Mouse (Mus musculus): ENCODE data around the gene Itpr2. TPM values are rescaled to one million over a fixed set of nuclear protein-coding genes. Genes with fewer than 3 reads are reported as not detected.

Gene Itpr2
- polyA plus RNA-seq, 1 experiment from 2014 or later = 4.1 TPM

DNA sequence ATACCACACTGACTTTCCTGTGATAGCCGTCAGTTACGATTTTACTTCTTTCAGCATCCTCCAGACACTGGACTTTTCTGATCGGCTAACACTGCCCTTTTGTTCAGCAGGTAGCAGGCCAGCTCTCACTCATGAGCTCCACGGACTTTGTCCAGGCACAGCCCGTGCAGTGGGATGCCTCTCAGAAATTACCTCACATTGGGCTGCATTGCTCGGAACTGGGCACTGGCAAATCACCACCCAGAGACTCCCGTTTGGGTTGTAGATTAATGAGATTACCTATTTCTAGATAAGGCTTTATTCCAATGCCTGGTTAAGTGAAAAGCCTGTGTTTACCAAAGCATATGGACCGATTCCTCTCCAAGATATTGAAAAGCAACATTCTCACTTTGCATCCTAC is 186.9 kb downstream of the Itpr2 start:
- ATAC-seq = no peak
- Histone ChIP-seq H3K4me2 (no peak overlapping the region), H3K27ac (no peak overlapping the region), H3K4me1 (no peaks in the 10 kb centered on the region), H3K4me3 (no peak overlapping the region), H3K9me3 (replicated peaks) (no peaks in the 10 kb centered on the region), H3K9ac (no peak overlapping the region), H3K27me3 (replicated peaks) (no peaks in the 10 kb centered on the region), H3K36me3 (no peaks in the 10 kb centered on the region)
- WGBS (ENCODE audit: insufficient replicate concordance) = 76% methylated on average over 8 of the region's 8 CpGs

DNA sequence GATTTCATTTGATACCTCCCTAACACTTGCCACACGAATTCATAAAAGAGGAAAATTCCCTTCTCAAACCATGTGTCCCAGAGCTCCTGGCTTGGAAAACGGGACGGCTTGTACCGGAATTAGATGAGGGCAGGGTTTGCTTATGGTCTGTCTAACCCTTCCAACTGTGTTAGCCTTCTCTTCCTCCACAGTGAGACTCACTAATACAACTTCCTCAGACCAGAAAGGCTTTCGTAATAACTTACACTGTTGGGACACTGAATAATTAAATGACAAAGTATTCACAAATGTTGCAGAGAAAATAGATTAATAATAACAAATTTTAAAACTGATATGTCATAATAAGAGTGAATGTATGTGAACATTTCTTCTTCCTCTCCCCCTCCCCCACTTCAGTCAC is 187.7 kb downstream of the Itpr2 start:
- Histone ChIP-seq H3K4me1 (peaks cover 3% of the 10 kb centered on the region), H3K27ac (no peak overlapping the region), H3K4me2 (no peak overlapping the region), H3K4me3 (no peak overlapping the region), H3K27me3 (replicated peaks) (no peaks in the 10 kb centered on the region), H3K36me3 (no peaks in the 10 kb centered on the region), H3K9me3 (replicated peaks) (no peaks in the 10 kb centered on the region), H3K9ac (no peak overlapping the region)
- WGBS (ENCODE audit: insufficient replicate concordance) = 76% methylated on average over 5 of the region's 5 CpGs
- no peak for ATAC-seq

DNA sequence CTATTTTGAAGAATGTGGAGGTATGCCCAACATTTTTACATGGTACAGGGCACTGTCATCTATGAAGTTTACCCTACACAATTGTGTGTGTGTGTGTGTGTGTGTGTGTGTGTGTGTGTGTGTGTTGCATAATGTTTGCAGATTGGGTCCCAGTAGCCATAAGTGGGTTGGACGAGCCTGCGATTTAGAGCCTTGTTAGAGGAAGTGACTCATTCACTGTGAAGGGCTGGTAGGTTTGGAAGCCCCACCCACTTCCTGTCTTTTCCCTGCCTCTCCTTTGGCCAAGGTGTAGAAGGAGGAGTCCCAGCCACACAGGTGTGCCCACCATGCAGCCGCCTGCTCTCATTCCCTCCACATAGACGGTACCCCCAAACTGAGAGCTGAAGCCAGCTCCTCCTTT is 188.6 kb downstream of the Itpr2 start:
- Histone ChIP-seq H3K36me3 (no peaks in the 10 kb centered on the region), H3K9me3 (replicated peaks) (no peaks in the 10 kb centered on the region), H3K9ac (no peak overlapping the region), H3K4me1 (peaks cover 3% of the 10 kb centered on the region), H3K4me3 (no peak overlapping the region), H3K27ac (no peak overlapping the region), H3K27me3 (replicated peaks) (no peaks in the 10 kb centered on the region), H3K4me2 (no peak overlapping the region)
- 46% methylated on average over 4 of the region's 4 CpGs for WGBS (ENCODE audit: insufficient replicate concordance)
- no peak for ATAC-seq

DNA sequence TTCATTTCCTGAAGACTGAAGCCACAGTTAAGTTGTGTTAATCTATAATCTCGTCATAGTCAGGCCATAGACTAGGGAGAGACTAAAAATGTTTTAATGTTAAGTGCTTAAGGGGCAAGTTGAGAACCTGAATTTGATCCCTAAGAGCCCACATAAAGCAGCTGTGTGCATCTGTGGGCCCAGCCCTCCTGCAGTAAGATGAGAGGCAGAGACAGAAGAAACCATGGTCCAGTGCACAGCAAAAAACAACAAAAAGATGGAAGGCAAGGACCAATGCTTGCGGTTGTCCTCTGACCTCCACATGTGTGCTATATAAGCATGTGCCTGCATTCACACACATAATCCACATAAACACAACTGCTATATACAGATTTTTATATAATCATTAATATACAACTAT is 191.8 kb downstream of the Itpr2 start:
- 64% methylated on average over 2 of the region's 2 CpGs for WGBS (ENCODE audit: insufficient replicate concordance)
- Histone ChIP-seq H3K27me3 (replicated peaks) (no peaks in the 10 kb centered on the region), H3K4me2 (no peak overlapping the region)

DNA sequence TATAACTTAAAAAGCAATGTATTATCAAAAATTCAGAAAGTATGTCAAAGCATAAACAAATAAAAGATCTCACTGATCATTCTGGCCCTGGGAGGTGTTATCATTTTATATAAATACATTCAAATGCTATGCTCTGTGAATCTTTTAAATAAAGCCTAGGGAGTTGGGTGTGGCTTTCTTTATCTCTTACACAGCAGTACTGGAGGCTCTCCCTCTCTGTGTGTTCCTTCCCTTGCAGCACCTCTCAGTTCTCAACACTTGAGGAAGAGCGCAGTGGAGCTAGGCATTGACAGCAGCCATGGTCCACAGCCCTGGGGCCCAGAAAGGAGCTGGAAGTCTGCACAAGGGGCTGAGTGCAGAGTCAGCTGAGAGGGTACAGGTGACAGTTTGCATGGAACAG is 192.7 kb downstream of the Itpr2 start:
- WGBS (ENCODE audit: insufficient replicate concordance) = 48% methylated on average over 1 of the region's 1 CpGs
- H3K4me1 ChIP-seq = peaks cover 3% of the 10 kb centered on the region
- no peak for ATAC-seq
- no peaks in the 10 kb centered on the region for H3K36me3 ChIP-seq
- H3K4me3 ChIP-seq = no peak overlapping the region
- no peak overlapping the region for H3K4me2 ChIP-seq
- no peak overlapping the region for H3K27ac ChIP-seq
- no peaks in the 10 kb centered on the region for H3K9me3 ChIP-seq (replicated peaks)
- H3K9ac ChIP-seq = no peak overlapping the region
- H3K27me3 ChIP-seq (replicated peaks) = no peaks in the 10 kb centered on the region

More for the DNA sequence above, 191.8 kb downstream of the Itpr2 start:
- H3K4me1 ChIP-seq = peaks cover 3% of the 10 kb centered on the region
- no peak overlapping the region for H3K27ac ChIP-seq
- H3K36me3 ChIP-seq = no peaks in the 10 kb centered on the region
- no peak overlapping the region for H3K4me3 ChIP-seq
- no peaks in the 10 kb centered on the region for H3K9me3 ChIP-seq (replicated peaks)
- no peak for ATAC-seq
- H3K9ac ChIP-seq = no peak overlapping the region

DNA sequence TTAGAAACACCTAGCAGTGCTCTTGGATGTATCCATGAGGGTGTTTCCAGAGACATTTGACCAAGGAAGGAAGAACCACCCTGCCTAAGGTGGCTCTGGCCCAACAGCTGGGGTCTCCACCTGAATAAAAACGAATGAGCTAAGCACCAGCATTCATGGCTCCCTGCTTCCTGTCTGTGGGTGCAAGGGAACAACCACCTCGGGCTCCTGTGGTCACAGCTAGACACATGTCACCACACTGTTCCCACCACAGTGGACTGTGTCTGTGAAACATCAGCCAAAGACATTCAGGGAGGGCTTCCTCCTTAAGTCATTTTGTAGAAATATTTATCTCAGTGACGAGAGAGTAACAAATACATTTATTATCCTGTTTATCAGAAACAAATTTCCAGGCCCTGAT is 196.0 kb downstream of the Itpr2 start:
- no peak for ATAC-seq
- no peak overlapping the region for H3K27ac ChIP-seq
- H3K4me3 ChIP-seq = no peak overlapping the region
- H3K4me2 ChIP-seq = no peak overlapping the region
- no peaks in the 10 kb centered on the region for H3K9me3 ChIP-seq (replicated peaks)
- H3K36me3 ChIP-seq = no peaks in the 10 kb centered on the region
- H3K9ac ChIP-seq = no peak overlapping the region
- H3K27me3 ChIP-seq (replicated peaks) = no peaks in the 10 kb centered on the region
- 27% methylated on average over 3 of the region's 3 CpGs for WGBS (ENCODE audit: insufficient replicate concordance)
- H3K4me1 ChIP-seq = peaks cover 3% of the 10 kb centered on the region

DNA sequence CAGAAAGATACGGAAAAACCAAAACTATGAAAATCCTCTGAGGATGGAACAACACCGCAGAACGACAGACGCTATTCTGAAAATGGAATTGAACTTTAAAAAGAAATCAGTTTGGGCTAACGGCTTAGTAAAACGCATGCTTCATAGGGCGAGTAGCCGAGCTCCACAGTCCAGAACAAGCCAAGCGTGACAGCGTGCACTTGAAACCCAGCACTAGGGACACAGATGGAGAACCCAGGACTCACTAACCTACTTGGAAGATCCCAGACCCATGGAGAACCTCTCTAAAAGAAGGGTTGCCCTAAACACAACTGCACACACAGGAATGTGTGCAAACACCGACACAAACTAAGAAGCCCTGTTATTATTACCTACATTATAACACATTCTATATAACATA is 197.9 kb downstream of the Itpr2 start:
- WGBS (ENCODE audit: insufficient replicate concordance) = 84% methylated on average over 11 of the region's 11 CpGs
- no peak overlapping the region for H3K9ac ChIP-seq
- no peaks in the 10 kb centered on the region for H3K9me3 ChIP-seq (replicated peaks)
- H3K4me2 ChIP-seq = no peak overlapping the region
- H3K36me3 ChIP-seq = no peaks in the 10 kb centered on the region
- H3K4me3 ChIP-seq = no peak overlapping the region
- ATAC-seq = no peak
- H3K4me1 ChIP-seq = no peaks in the 10 kb centered on the region
- no peaks in the 10 kb centered on the region for H3K27me3 ChIP-seq (replicated peaks)
- H3K27ac ChIP-seq = no peak overlapping the region

DNA sequence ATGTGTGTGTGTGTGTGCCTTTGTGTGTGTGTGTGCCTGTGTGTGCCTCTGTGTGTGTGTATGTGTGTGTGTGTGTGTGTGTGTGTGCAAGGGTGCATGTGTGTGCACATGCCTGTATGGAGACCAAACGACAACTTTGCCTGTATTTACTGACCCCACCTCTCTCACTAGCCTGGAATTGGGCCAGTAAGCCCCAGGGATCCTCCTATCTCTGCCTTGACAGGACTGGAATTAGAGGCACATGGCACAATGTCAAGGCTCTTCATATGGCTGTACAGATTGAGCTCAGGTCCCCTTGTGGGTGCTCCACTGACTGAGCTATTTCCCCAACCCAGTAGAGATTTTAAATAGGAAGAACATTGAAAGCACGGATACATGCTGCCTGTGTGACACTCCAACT is 198.7 kb downstream of the Itpr2 start:
- H3K27ac ChIP-seq = no peak overlapping the region
- H3K36me3 ChIP-seq = no peaks in the 10 kb centered on the region
- H3K4me1 ChIP-seq = no peaks in the 10 kb centered on the region
- ATAC-seq = no peak
- no peak overlapping the region for H3K4me3 ChIP-seq
- no peak overlapping the region for H3K9ac ChIP-seq
- no peak overlapping the region for H3K4me2 ChIP-seq
- H3K9me3 ChIP-seq (replicated peaks) = no peaks in the 10 kb centered on the region
- WGBS (ENCODE audit: insufficient replicate concordance) = 72% methylated on average over 2 of the region's 2 CpGs
- H3K27me3 ChIP-seq (replicated peaks) = no peaks in the 10 kb centered on the region

DNA sequence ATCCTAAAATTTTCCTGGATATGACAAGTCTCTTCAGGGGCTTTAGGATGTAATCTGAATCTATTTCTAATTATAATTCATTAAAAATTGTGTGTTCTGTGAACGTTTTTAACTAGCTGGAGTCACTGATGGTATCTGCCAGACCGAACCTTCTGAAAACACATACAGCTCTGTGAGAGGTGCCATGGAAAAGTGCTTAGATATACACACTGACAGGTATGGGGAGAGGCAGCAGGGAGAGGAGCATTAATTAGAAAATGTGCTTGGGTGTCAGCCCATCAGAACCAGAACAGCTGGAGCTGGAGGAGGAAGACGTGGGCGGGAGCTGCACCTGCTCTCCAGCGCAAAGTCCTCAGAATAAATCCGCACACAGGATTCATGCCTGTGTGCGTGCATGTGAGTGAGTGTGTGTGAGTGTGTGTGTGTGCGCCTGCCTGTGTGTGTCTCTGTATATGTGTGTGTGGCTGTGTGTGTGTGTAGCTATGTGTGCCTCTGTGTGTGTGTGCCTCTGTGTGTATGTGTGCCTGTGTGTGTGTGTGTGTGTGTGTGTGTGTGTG is 199.4 kb downstream of the Itpr2 start:
- Histone ChIP-seq H3K27me3 (replicated peaks) (no peaks in the 10 kb centered on the region), H3K9me3 (replicated peaks) (no peaks in the 10 kb centered on the region), H3K4me2 (no peak overlapping the region), H3K4me3 (no peak overlapping the region), H3K27ac (no peak overlapping the region), H3K4me1 (no peaks in the 10 kb centered on the region), H3K36me3 (no peaks in the 10 kb centered on the region), H3K9ac (no peak overlapping the region)
- ATAC-seq = no peak
- 74% methylated on average over 8 of the region's 8 CpGs for WGBS (ENCODE audit: insufficient replicate concordance)

DNA sequence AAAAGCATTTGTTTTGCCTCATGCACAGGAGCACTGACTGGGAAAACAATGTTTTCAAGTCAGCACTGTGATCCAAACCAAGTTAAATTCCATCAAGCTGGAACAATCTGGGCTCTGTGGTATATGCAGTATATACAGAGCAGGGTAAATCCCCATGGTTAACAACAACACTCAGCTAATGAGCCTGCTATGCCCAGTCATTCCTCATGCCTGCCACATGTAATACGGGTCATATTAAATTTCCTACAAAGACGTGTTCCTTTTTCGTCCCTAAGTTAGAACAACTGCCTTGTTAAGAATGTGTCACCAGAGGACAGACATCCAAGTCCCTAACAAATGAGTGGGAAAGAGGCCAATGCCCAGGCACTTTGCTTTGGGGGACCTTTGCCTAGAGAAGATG is 199.9 kb downstream of the Itpr2 start:
- H3K9ac ChIP-seq = no peak overlapping the region
- ATAC-seq = no peak
- H3K36me3 ChIP-seq = no peaks in the 10 kb centered on the region
- 62% methylated on average over 3 of the region's 3 CpGs for WGBS (ENCODE audit: insufficient replicate concordance)
- no peaks in the 10 kb centered on the region for H3K9me3 ChIP-seq (replicated peaks)
- H3K27ac ChIP-seq = no peak overlapping the region
- H3K27me3 ChIP-seq (replicated peaks) = no peaks in the 10 kb centered on the region
- no peak overlapping the region for H3K4me3 ChIP-seq
- H3K4me2 ChIP-seq = no peak overlapping the region
- no peaks in the 10 kb centered on the region for H3K4me1 ChIP-seq

DNA sequence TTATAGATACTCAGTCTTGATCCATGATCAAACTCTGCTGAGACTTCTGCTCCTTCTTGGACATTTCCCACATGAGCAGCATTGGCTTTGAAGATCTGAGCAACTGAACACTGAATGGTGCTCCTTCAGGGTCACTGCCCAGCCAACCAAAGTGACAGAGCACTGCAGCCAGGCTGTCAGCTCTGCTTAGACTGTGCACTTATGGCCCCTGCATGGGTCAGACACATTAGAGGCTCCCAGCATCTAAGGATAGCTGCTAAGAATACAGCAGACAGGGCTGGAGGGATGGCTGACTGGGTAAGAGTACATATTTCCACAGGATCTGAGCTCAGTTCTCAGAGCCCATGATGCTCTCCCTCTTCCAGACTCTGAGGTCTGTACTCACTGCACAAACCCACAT is 201.1 kb downstream of the Itpr2 start:
- Histone ChIP-seq H3K9ac (no peak overlapping the region), H3K4me2 (no peak overlapping the region), H3K36me3 (no peaks in the 10 kb centered on the region), H3K4me1 (no peaks in the 10 kb centered on the region), H3K27ac (no peak overlapping the region), H3K9me3 (replicated peaks) (no peaks in the 10 kb centered on the region), H3K4me3 (no peak overlapping the region), H3K27me3 (replicated peaks) (no peaks in the 10 kb centered on the region)
- ATAC-seq = no peak

DNA sequence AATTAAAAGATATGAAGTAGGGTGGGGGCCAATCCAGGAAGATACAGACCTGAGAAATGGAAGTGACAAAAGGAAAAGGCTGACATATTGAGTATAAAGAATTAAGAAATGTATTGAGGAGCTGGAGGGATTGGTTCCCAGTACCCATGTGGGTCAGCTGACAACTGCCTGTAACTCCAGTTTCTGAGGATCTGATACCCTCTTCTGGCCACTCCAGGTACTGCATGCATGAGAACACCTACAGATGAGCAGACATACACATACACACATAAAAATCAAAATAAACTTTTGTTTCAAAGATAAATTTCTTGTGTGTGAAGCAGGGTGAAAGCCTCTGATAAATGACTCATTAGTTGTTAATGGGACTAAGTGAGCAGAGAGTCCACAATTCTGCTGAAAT is 203.3 kb downstream of the Itpr2 start:
- H3K9ac ChIP-seq = no peak overlapping the region
- no peak overlapping the region for H3K4me3 ChIP-seq
- no peak overlapping the region for H3K4me2 ChIP-seq
- no peaks in the 10 kb centered on the region for H3K9me3 ChIP-seq (replicated peaks)
- no peaks in the 10 kb centered on the region for H3K27me3 ChIP-seq (replicated peaks)
- ATAC-seq = no peak
- no peaks in the 10 kb centered on the region for H3K36me3 ChIP-seq
- no peaks in the 10 kb centered on the region for H3K4me1 ChIP-seq
- no peak overlapping the region for H3K27ac ChIP-seq

DNA sequence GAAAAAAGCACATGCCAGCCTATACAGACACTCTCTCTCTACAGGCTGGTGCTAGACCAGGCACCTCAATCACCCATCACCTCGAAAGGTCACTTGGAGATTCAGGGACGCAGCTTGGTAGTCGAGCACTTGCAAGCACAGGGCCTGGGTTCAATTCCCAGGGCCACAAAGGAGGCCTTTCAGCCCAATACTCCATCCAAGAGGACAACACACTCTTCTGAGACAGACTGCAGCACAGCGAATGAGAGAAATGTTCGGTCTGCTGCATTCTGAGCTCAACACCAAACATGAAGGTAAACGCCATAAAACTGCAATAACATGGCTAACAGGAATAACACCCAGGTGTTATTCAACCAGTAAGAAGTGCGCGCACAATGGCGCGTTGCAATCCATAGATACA is 211.0 kb downstream of the Itpr2 start:
- no peaks in the 10 kb centered on the region for H3K27me3 ChIP-seq (replicated peaks)
- no peak overlapping the region for H3K4me3 ChIP-seq
- no peak overlapping the region for H3K27ac ChIP-seq
- no peaks in the 10 kb centered on the region for H3K36me3 ChIP-seq
- ATAC-seq = no peak
- H3K9me3 ChIP-seq (replicated peaks) = no peaks in the 10 kb centered on the region
- H3K9ac ChIP-seq = no peak overlapping the region
- 80% methylated on average over 10 of the region's 10 CpGs for WGBS (ENCODE audit: insufficient replicate concordance)
- no peaks in the 10 kb centered on the region for H3K4me1 ChIP-seq
- no peak overlapping the region for H3K4me2 ChIP-seq

Data from liver, embryonic 12.5 days (tissue).